Mouse (Mus musculus) cortical plate, adult 2 months (tissue): ENCODE results near the gene Mamdc4.

Source experiments
- CTCF ChIP-seq: fragments of 200-500 bp; IDR thresholded peaks from 2 replicates; pipeline ENCODE4 v1.5.1; 2011; ENCODE audit warnings: mild to moderate bottlenecking, control low read depth, low read length; ENCODE audit not compliant: insufficient read depth; ENCODE audit errors: extremely low read depth
- POLR2A ChIP-seq: fragments of 200-500 bp; IDR thresholded peaks from 2 replicates; pipeline ENCODE4 v1.6.1; 2011; ENCODE audit warnings: mild to moderate bottlenecking, low read length, control low read depth; ENCODE audit not compliant: insufficient read depth; ENCODE audit errors: extremely low read depth

DNA sequence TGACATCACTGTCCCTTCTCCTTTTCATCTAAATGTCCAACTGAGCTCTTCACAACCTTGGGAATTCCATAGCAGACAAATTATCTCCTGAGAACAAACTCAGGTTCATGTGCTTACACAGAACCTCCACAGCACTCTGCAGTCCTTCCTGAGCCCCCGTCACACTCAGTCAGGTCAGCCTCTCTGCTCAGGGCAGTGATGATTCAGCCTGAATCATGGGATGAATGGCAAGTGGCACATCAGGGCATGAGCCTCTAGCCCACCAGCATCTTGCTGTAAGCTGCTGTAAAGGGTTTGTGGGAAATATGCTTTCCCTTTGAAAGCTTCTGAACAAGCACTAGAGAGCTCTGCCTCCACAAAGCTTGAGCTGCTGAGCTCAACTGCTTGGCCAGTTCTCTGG, 24.1 kb upstream of the Mamdc4 start:
- TF ChIP-seq POLR2A (no peak), CTCF (no peak)
